Mouse (Mus musculus) ES-Bruce4 (cell line): ENCODE results near the gene Ipo11. TPM values are rescaled to one million over a fixed set of nuclear protein-coding genes. Genes with fewer than 3 reads are reported as not detected.

Source experiments
- H3K27ac ChIP-seq: 2 replicates; pipeline ENCODE4 v1.5.1; 2012; ENCODE audit warnings: low read length, inconsistent platforms; ENCODE audit not compliant: insufficient read depth
- H3K27me3 ChIP-seq: 2 replicates; pipeline ENCODE4 v1.6.1; 2012; ENCODE audit warnings: mild to moderate bottlenecking, low read length, inconsistent platforms; ENCODE audit not compliant: control insufficient read depth, poor library complexity, insufficient read depth, severe bottlenecking
- H3K36me3 ChIP-seq: 2 replicates; pipeline ENCODE4 v1.6.1; 2012; ENCODE audit warnings: inconsistent platforms, mild to moderate bottlenecking, low read length, moderate library complexity; ENCODE audit not compliant: control insufficient read depth, poor library complexity, insufficient read depth, severe bottlenecking
- H3K4me1 ChIP-seq: one replicate; pipeline ENCODE4 v1.8.1; 2011; ENCODE audit warnings: low read length; ENCODE audit not compliant: control insufficient read depth, insufficient read depth
- H3K4me3 ChIP-seq: 2 replicates; pipeline ENCODE4 v1.5.1; 2011; ENCODE audit warnings: low read depth, mild to moderate bottlenecking, low read length
- H3K9ac ChIP-seq: 2 replicates; pipeline ENCODE4 v1.6.1; 2012; ENCODE audit warnings: low read depth, mild to moderate bottlenecking, inconsistent platforms; ENCODE audit not compliant: poor library complexity, severe bottlenecking
- H3K9me3 ChIP-seq: replicated peaks from 2 replicates; pipeline ENCODE4 v1.6.1; 2012; ENCODE audit warnings: mild to moderate bottlenecking, low read length, inconsistent platforms; ENCODE audit not compliant: control insufficient read depth, poor library complexity, insufficient read depth, severe bottlenecking
- CTCF ChIP-seq: IDR thresholded peaks from one replicate; pipeline ENCODE4 v1.8.1; 2011; ENCODE audit warnings: low read depth, low read length
- EP300 ChIP-seq: IDR thresholded peaks from 2 replicates; pipeline ENCODE4 v1.6.1; 2011; ENCODE audit warnings: low read depth, low read length; ENCODE audit not compliant: insufficient read depth
- POLR2A ChIP-seq: IDR thresholded peaks from one replicate; pipeline ENCODE4 v1.8.1; 2011; ENCODE audit warnings: low read length; ENCODE audit not compliant: insufficient read depth
- polyA plus RNA-seq: library from polyadenylated mRNA; stranded (reverse); fragments of >200 nt; gene quantifications from 2 replicates; pipeline ENCODE4 v1.2.4, GENCODE M21; 2011; ENCODE audit warnings: low read depth; ENCODE audit not compliant: missing spikeins, insufficient read depth, insufficient read length

The Ipo11 gene
- polyA plus RNA-seq, 1 experiment = 77.7 TPM

GRCm38 (mm10) chr13:106746823-106747222 lies 189.9 kb downstream of the Ipo11 start:
- no peak overlapping the region for H3K4me3 ChIP-seq
- H3K27ac ChIP-seq = no peak overlapping the region
- H3K36me3 ChIP-seq = no peaks in the 10 kb centered on the region
- no peaks in the 10 kb centered on the region for H3K9me3 ChIP-seq
- TF ChIP-seq CTCF = no peak
- TF ChIP-seq EP300 = no peak
- TF ChIP-seq POLR2A = no peak
- no peaks in the 10 kb centered on the region for H3K27me3 ChIP-seq
- no peak overlapping the region for H3K9ac ChIP-seq
- no peaks in the 10 kb centered on the region for H3K4me1 ChIP-seq

GRCm38 (mm10) chr13:106745201-106745600 lies 191.6 kb downstream of the Ipo11 start:
- H3K4me3 ChIP-seq = no peak overlapping the region
- H3K4me1 ChIP-seq = no peaks in the 10 kb centered on the region
- no peaks in the 10 kb centered on the region for H3K27me3 ChIP-seq
- H3K36me3 ChIP-seq = no peaks in the 10 kb centered on the region
- H3K9me3 ChIP-seq = no peaks in the 10 kb centered on the region
- TF ChIP-seq EP300 = no peak
- TF ChIP-seq POLR2A = no peak
- TF ChIP-seq CTCF = no peak
- no peak overlapping the region for H3K27ac ChIP-seq
- H3K9ac ChIP-seq = no peak overlapping the region

Other genes starting within 250 kb of the Ipo11 start
- 39.5 and 52.2 TPM in 2 replicates for gene Dimt1, start 10.2 kb upstream of the Ipo11 start, polyA plus RNA-seq
- 148 and 162 TPM in 2 replicates for gene Kif2a, start 85.2 kb upstream of the Ipo11 start, polyA plus RNA-seq